Mouse (Mus musculus) embryonic facial prominence, embryonic 10.5 days (tissue): ENCODE measurements around the gene Olfr655. TPM values are rescaled to one million over a fixed set of nuclear protein-coding genes. Genes with fewer than 3 reads are reported as not detected.
A peak's percentile ranks its signal among the peaks of the same experiment; 100 is the strongest.

Experiments used
- DNase-seq: peaks from one replicate; pipeline ENCODE4 v3.0.0-alpha.2; 2017; ENCODE audit warnings: low spot score
- H3K27ac ChIP-seq: fragments of 300-500 bp; sonication (generic); replicated peaks from 2 replicates; pipeline ENCODE4 v1.5.1; 2016; ENCODE audit warnings: mild to moderate bottlenecking
- H3K27me3 ChIP-seq: fragments of 300-500 bp; sonication (generic); replicated peaks from 2 replicates; pipeline ENCODE4 v1.6.1; 2016; ENCODE audit warnings: low read depth, mild to moderate bottlenecking; ENCODE audit not compliant: poor library complexity, severe bottlenecking
- H3K36me3 ChIP-seq: fragments of 300-500 bp; sonication (generic); replicated peaks from 2 replicates; pipeline ENCODE4 v1.6.1; 2016; ENCODE audit warnings: mild to moderate bottlenecking, moderate library complexity
- H3K4me1 ChIP-seq: fragments of 300-500 bp; sonication (generic); 2 replicates; pipeline ENCODE4 v1.6.1; 2016
- H3K4me3 ChIP-seq: fragments of 300-500 bp; sonication (generic); 2 replicates; pipeline ENCODE4 v1.5.1; 2016; ENCODE audit warnings: mild to moderate bottlenecking, moderate library complexity
- H3K9me3 ChIP-seq: fragments of 300-500 bp; sonication (generic); 2 replicates; pipeline ENCODE4 v1.6.1; 2016; ENCODE audit warnings: mild to moderate bottlenecking
- WGBS: fragments of 180-500 bp; shearing (Covaris S2); methylation state at CpG from one replicate; pipeline ENCODE4 v1.1.7; 2016; 5-methylcytosine and 5-hydroxymethylcytosine counted together
- polyA plus RNA-seq: library from polyadenylated mRNA; unstranded; fragments of >200 nt; fragmentation: Nextera tagmentation; extraction: Ambion mirVana; gene quantifications from 2 replicates; pipeline ENCODE4 v1.2.1, GENCODE M21; 2016

The Olfr655 gene
- polyA plus RNA-seq: not detected in 2 replicates

GRCm38 (mm10) chr7:104601679-104602078, at the start of gene Olfr655:
TSS of gene Olfr655 (minus strand) at chr7:104601779.
- Histone ChIP-seq H3K9me3 (no peaks in the 10 kb centered on the region), H3K27ac (no peak within 1 kb of the TSS), H3K36me3 (no peaks in the 10 kb centered on the region), H3K27me3 (no peaks in the 10 kb centered on the region), H3K4me3 (no peak within 1 kb of the TSS), H3K4me1 (no peaks in the 10 kb centered on the region)
- 94% methylated on average over 2 of the region's 2 CpGs for WGBS
- no peak for DNase-seq

GRCm38 (mm10) chr7:104646841-104647482, 45.4 kb upstream of the Olfr655 start, which contains the start of gene Olfr658:
TSS of gene Olfr658 (minus strand) at chr7:104647305.
- 26% methylated on average over 22 of the region's 22 CpGs for WGBS
- peak within 1 kb of the TSS; percentile 50 for H3K4me3 ChIP-seq
- no peak within 1 kb of the TSS for H3K27ac ChIP-seq
- no peaks in the 10 kb centered on the region for H3K4me1 ChIP-seq
- no peaks in the 10 kb centered on the region for H3K27me3 ChIP-seq
- H3K9me3 ChIP-seq: no peaks in the 10 kb centered on the region
- H3K36me3 ChIP-seq: no peaks in the 10 kb centered on the region
- DNase-seq: peak; percentile 77

- no peaks in the 10 kb centered on the region for H3K9me3 ChIP-seq
- H3K4me1 ChIP-seq: no peaks in the 10 kb centered on the region
- H3K27me3 ChIP-seq: no peaks in the 10 kb centered on the region
- no peaks in the 10 kb centered on the region for H3K36me3 ChIP-seq
- no peak for DNase-seq
- H3K4me3 ChIP-seq: no peak within 1 kb of the TSS
- H3K27ac ChIP-seq: no peak within 1 kb of the TSS
Observed at GRCm38 (mm10) chr7:104624494-104624893, 22.9 kb upstream of the Olfr655 start, which contains the start of gene Olfr657. TSS of gene Olfr657 (plus strand) at chr7:104624794.

- no peak for DNase-seq
- Histone ChIP-seq H3K27ac (no peak within 1 kb of the TSS), H3K4me1 (no peaks in the 10 kb centered on the region), H3K4me3 (no peak within 1 kb of the TSS), H3K27me3 (no peaks in the 10 kb centered on the region), H3K9me3 (no peaks in the 10 kb centered on the region), H3K36me3 (no peaks in the 10 kb centered on the region)
- WGBS: 83% methylated on average over 4 of the region's 4 CpGs
Observed at GRCm38 (mm10) chr7:104613655-104614054, 12.1 kb upstream of the Olfr655 start, which contains the start of gene Olfr656. TSS of gene Olfr656 (plus strand) at chr7:104613955.

GRCm38 (mm10) chr7:104604727-104605126, 3.1 kb upstream of the Olfr655 start:
- H3K4me1 ChIP-seq: no peaks in the 10 kb centered on the region
- H3K27ac ChIP-seq: no peak overlapping the region
- H3K27me3 ChIP-seq: no peaks in the 10 kb centered on the region
- no peak overlapping the region for H3K4me3 ChIP-seq
- no peak for DNase-seq
- no peaks in the 10 kb centered on the region for H3K9me3 ChIP-seq
- no peaks in the 10 kb centered on the region for H3K36me3 ChIP-seq

- Histone ChIP-seq H3K27me3 (no peaks in the 10 kb centered on the region), H3K9me3 (no peaks in the 10 kb centered on the region), H3K27ac (no peak overlapping the region), H3K4me3 (no peak overlapping the region), H3K4me1 (no peaks in the 10 kb centered on the region), H3K36me3 (no peaks in the 10 kb centered on the region)
- peak; percentile 50 for DNase-seq
- WGBS: 4% methylated on average over 3 of the region's 3 CpGs
Observed at GRCm38 (mm10) chr7:104603173-104603572, 1.6 kb upstream of the Olfr655 start.

GRCm38 (mm10) chr7:104588274-104588673, 13.3 kb downstream of the Olfr655 start:
- no peaks in the 10 kb centered on the region for H3K36me3 ChIP-seq
- H3K9me3 ChIP-seq: no peaks in the 10 kb centered on the region
- WGBS: 87% methylated on average over 5 of the region's 5 CpGs
- H3K27ac ChIP-seq: no peak overlapping the region
- H3K4me3 ChIP-seq: no peak overlapping the region
- H3K27me3 ChIP-seq: no peaks in the 10 kb centered on the region
- no peak for DNase-seq
- no peaks in the 10 kb centered on the region for H3K4me1 ChIP-seq

- no peak within 1 kb of the TSS for H3K27ac ChIP-seq
- no peaks in the 10 kb centered on the region for H3K36me3 ChIP-seq
- H3K9me3 ChIP-seq: no peaks in the 10 kb centered on the region
- H3K27me3 ChIP-seq: no peaks in the 10 kb centered on the region
- no peak within 1 kb of the TSS for H3K4me3 ChIP-seq
- no peak for DNase-seq
- WGBS: 91% methylated on average over 4 of the region's 4 CpGs
- no peaks in the 10 kb centered on the region for H3K4me1 ChIP-seq
Observed at GRCm38 (mm10) chr7:104586725-104587124, 14.9 kb downstream of the Olfr655 start, which contains the start of gene Olfr654. TSS of gene Olfr654 (plus strand) at chr7:104587025.

GRCm38 (mm10) chr7:104581429-104581828, 20.1 kb downstream of the Olfr655 start:
- DNase-seq: no peak
- Histone ChIP-seq H3K36me3 (no peaks in the 10 kb centered on the region), H3K4me1 (no peaks in the 10 kb centered on the region), H3K27ac (no peak overlapping the region), H3K4me3 (no peak overlapping the region), H3K27me3 (no peaks in the 10 kb centered on the region), H3K9me3 (no peaks in the 10 kb centered on the region)
- 89% methylated on average over 4 of the region's 4 CpGs for WGBS

- H3K27ac ChIP-seq: no peak overlapping the region
- H3K4me1 ChIP-seq: no peaks in the 10 kb centered on the region
- H3K4me3 ChIP-seq: no peak overlapping the region
- no peaks in the 10 kb centered on the region for H3K27me3 ChIP-seq
- H3K36me3 ChIP-seq: no peaks in the 10 kb centered on the region
- WGBS: 89% methylated on average over 4 of the region's 4 CpGs
- no peaks in the 10 kb centered on the region for H3K9me3 ChIP-seq
- no peak for DNase-seq
Observed at GRCm38 (mm10) chr7:104580846-104581245, 20.7 kb downstream of the Olfr655 start.

GRCm38 (mm10) chr7:104577014-104577413, 24.6 kb downstream of the Olfr655 start, which contains the start of gene Olfr653:
TSS of gene Olfr653 (plus strand) at chr7:104577314.
- Histone ChIP-seq H3K9me3 (no peaks in the 10 kb centered on the region), H3K27me3 (no peaks in the 10 kb centered on the region), H3K36me3 (no peaks in the 10 kb centered on the region), H3K4me1 (no peaks in the 10 kb centered on the region), H3K27ac (no peak within 1 kb of the TSS), H3K4me3 (no peak within 1 kb of the TSS)
- WGBS: 81% methylated on average over 2 of the region's 2 CpGs
- no peak for DNase-seq

GRCm38 (mm10) chr7:104560601-104561000, 41.0 kb downstream of the Olfr655 start, which contains the start of gene Olfr652:
TSS of gene Olfr652 (plus strand) at chr7:104560901.
- DNase-seq: no peak
- no peaks in the 10 kb centered on the region for H3K9me3 ChIP-seq
- no peaks in the 10 kb centered on the region for H3K36me3 ChIP-seq

GRCm38 (mm10) chr7:104552700-104553099, 48.9 kb downstream of the Olfr655 start:
- Histone ChIP-seq H3K4me1 (no peaks in the 10 kb centered on the region), H3K9me3 (no peaks in the 10 kb centered on the region), H3K4me3 (no peak overlapping the region), H3K27me3 (no peaks in the 10 kb centered on the region), H3K36me3 (no peaks in the 10 kb centered on the region), H3K27ac (no peak overlapping the region)
- 78% methylated on average over 1 of the region's 1 CpGs for WGBS
- no peak for DNase-seq

More at GRCm38 (mm10) chr7:104560601-104561000, 41.0 kb downstream of the Olfr655 start, which contains the start of gene Olfr652:
- no peak within 1 kb of the TSS for H3K27ac ChIP-seq
- H3K4me3 ChIP-seq: no peak within 1 kb of the TSS
- no peaks in the 10 kb centered on the region for H3K4me1 ChIP-seq
- no peaks in the 10 kb centered on the region for H3K27me3 ChIP-seq
